Mouse (Mus musculus) CD4-positive, CD25-positive, alpha-beta regulatory T cell (primary cell): ENCODE data around the gene Slc22a5. TPM values are rescaled to one million over a fixed set of nuclear protein-coding genes. Genes with fewer than 3 reads are reported as not detected.

Experiments used
- polyA plus RNA-seq: library from polyadenylated mRNA; unstranded; fragments of 100-300 nt; shearing (Covaris generic); gene quantifications from one replicate; pipeline ENCODE4 v1.2.1, GENCODE M21; 2017

Gene Slc22a5
- 41.1 TPM for polyA plus RNA-seq

DNA sequence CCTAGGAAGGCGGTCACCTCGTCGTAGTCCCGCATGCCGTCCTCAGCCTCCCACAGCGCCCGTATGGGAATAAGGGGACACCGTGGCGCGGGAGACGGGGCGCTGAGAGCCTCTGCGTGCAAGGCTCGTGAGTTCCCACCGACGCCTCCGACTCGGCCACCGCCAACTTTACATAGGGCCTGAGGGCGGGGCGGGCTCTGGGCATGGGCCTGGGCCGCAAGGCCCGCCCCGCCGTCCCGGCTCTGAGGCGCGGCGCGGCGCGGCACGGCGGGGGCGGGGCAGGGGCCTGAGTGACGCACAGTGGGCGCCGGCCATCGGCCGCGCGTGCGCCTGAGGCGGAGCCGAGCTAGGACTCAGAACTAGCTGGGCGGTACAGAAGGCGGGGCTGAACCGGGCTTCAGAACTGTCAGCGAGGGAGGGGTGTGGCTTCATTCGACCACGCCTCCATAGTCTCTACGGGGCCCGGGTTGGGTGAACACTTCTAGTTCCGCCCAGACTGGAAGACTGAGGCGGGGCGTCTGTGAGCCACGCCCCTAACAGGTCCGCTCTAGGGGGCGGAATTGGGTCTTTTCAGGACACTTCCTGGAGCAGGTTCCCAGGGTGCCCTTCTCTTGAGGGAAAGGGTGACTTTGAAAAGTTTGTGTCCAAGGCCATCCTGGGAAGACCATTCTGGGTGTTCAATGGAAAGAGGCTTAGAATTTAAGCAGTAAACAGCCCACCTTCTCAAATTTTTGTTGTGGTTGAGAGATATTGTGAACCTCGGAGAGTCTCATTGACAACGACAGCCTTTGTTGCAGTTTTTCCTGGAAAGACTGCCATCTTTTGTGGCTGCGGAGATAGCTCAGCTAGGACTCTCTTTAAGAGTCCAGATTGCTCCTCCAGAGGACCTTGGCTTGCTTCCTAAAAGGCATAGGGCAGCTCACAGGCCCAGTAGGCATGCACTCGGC lies at the start of gene Slc22a5:
Gene Slc22a5 (minus strand): TSS at position 156 of the 947 bp plus-strand sequence.

DNA sequence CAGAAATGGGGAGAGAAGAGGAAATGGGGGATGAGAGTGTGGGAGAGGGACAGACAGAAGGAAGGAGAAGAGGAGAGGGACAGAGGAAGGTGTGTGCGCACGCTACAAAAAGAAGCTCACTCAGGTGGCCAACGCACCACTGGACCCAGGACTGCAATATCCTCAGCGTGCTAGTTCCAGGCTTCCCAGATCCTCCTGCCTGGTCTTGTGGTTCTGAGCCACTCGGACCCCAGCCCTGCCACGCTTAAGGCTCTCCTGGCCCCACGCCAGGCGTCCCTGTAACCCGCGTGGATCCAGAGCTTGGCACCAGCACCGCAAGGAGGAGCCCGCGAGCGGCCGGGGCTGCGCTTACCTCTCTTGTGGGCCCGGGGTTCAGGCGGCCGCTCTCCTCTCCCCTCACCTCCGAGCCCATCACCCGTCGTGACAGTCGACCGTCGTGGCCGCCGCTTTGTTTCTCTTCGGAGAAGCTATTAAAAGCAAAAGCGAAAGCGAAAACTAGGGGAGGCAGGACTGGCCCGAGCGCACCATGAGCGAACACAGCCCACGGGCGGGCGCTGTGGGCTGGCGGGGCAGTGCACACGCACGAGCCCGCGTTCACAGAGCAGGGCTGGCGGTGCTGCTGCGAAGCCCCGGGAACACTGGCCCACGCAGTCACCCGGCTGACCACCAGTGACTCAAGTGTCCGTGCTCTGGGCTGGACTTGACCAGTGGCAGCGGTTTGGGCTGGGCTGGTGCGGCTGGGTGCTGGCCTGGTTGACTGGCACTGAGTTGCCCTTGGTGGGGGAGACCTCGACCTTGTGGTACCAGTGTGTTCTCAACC lies 32.5 kb downstream of the Slc22a5 start, which contains the start of gene Gm12216:
Gene Gm12216 (minus strand): TSS at position 496 of the 820 bp plus-strand sequence.

Other genes with a start within 250 kb of the Slc22a5 start
- 44.4 TPM for gene Rad50, start 184.3 kb downstream of the Slc22a5 start, polyA plus RNA-seq
- gene Il5, start 170.9 kb downstream of the Slc22a5 start, polyA plus RNA-seq, result not detected
- 376 TPM for gene Irf1, start 121.6 kb downstream of the Slc22a5 start, polyA plus RNA-seq
- gene Gm17334, start 118.5 kb downstream of the Slc22a5 start, polyA plus RNA-seq, result 3.2 TPM
- gene Gm12216, start 32.4 kb downstream of the Slc22a5 start, polyA plus RNA-seq, result 34.9 TPM
- gene Slc22a21, start 88.7 kb upstream of the Slc22a5 start, polyA plus RNA-seq, result 0.51 TPM
- 0.55 TPM for gene Slc22a4, start 136.4 kb upstream of the Slc22a5 start, polyA plus RNA-seq
- 4.2 TPM for gene Pdlim4, start 177.4 kb upstream of the Slc22a5 start, polyA plus RNA-seq
- gene P4ha2, start 208.4 kb upstream of the Slc22a5 start, polyA plus RNA-seq, result 0.16 TPM